Mouse (Mus musculus): ENCODE measurements around the gene Cnbp. TPM values are rescaled to one million over a fixed set of nuclear protein-coding genes. Genes with fewer than 3 reads are reported as not detected.

Gene Cnbp
- polyA plus RNA-seq, 2 experiments = 460 to 1,108 TPM

DNA sequence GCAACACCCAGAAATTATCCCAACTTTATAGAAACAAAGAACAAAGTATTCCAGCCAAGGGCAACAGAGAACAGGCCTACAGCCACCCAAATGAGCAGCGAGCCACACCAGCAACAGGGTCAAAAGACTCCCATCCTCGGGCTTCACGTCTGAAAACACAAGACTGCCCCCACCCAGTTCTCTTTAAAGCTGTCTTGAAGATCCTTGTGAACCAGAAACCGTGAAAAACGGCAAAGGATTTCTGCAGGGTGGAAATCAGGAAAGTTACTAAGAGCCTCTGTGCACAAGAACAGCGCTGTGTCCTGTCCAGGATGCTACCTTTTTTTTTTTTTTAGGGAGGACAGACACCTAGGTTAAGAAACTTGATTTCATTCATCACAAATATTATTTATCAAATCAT lies 40.6 kb downstream of the Cnbp start:
- Histone ChIP-seq H3K4me3 (replicated peaks; ENCODE audit: low read length) (peak overlapping the region; percentile 81), H3K4me1 (ENCODE audit: control insufficient read depth, insufficient read depth, low read length) (peaks cover 10% of the 10 kb centered on the region), H3K4me2 (replicated peaks; ENCODE audit: low read depth, low read length, severe bottlenecking) (peak overlapping the region; percentile 71), H3K36me3 (ENCODE audit: control insufficient read depth, insufficient read depth, low read length) (peaks cover 14% of the 10 kb centered on the region), H3K27me3 (ENCODE audit: control insufficient read depth, insufficient read depth, low read length) (no peaks in the 10 kb centered on the region), H3K9ac (ENCODE audit: low read depth, low read length, severe bottlenecking) (no peak overlapping the region), H3K27ac (replicated peaks; ENCODE audit: low read depth, low read length) (no peak overlapping the region), H3K9me3 (ENCODE audit: control insufficient read depth, low read length) (no peaks in the 10 kb centered on the region)
- ATAC-seq (ENCODE audit: low FRiP score, low read depth) = no peak
- TF ChIP-seq POLR2A (IDR thresholded peaks at IDR 0.05; ENCODE audit: borderline replicate concordance, extremely low read depth, insufficient read depth, insufficient read length) = no peak
- DNase-seq (ENCODE audit: low spot score) = no peak
- WGBS = 42% methylated on average over 6 of the region's 6 CpGs

DNA sequence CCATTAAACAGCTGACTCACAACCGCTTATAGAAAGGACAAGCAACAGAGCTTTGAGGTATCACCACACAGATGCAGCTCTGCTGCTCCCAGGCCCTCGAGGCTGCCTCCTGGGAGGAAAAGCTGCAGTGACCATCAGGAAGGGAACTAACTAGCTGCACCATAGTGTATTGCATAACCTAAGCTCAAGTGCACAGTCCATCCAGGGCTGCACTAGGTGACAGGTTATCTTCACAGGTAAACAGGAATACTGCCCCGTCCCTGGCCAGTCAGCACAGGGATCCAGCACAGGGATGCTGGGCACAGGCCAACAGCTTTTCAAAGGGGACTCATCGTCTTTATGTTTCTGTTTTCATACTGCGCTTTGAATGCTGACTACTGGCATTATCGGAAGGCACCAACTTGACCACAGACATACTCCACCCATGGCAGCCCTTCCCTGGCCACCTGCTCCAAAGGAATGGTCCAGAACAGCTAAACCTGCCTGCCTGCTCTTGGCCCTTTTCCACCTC lies 41.2 kb downstream of the Cnbp start:
- H3K4me1 ChIP-seq (ENCODE audit: control insufficient read depth, insufficient read depth, low read length) = peaks cover 10% of the 10 kb centered on the region
- peaks cover 14% of the 10 kb centered on the region for H3K36me3 ChIP-seq (ENCODE audit: control insufficient read depth, insufficient read depth, low read length)
- H3K4me2 ChIP-seq (replicated peaks; ENCODE audit: low read depth, low read length, severe bottlenecking) = no peak overlapping the region; the same call in 1 of the 2 replicates
- DNase-seq (ENCODE audit: low spot score) (no peak), ATAC-seq (ENCODE audit: low FRiP score, low read depth) (no peak)
- H3K27ac ChIP-seq (replicated peaks; ENCODE audit: low read depth, low read length) = no peak overlapping the region
- peak overlapping the region; percentile 81; the same call in 1 of the 2 replicates for H3K4me3 ChIP-seq (replicated peaks; ENCODE audit: low read length)
- H3K27me3 ChIP-seq (ENCODE audit: control insufficient read depth, insufficient read depth, low read length) = no peaks in the 10 kb centered on the region
- no peaks in the 10 kb centered on the region for H3K9me3 ChIP-seq (ENCODE audit: control insufficient read depth, low read length)
- no peak for TF ChIP-seq POLR2A (IDR thresholded peaks at IDR 0.05; ENCODE audit: borderline replicate concordance, extremely low read depth, insufficient read depth, insufficient read length)
- 82% methylated on average over 6 of the region's 6 CpGs for WGBS
- H3K9ac ChIP-seq (ENCODE audit: low read depth, low read length, severe bottlenecking) = no peak overlapping the region

DNA sequence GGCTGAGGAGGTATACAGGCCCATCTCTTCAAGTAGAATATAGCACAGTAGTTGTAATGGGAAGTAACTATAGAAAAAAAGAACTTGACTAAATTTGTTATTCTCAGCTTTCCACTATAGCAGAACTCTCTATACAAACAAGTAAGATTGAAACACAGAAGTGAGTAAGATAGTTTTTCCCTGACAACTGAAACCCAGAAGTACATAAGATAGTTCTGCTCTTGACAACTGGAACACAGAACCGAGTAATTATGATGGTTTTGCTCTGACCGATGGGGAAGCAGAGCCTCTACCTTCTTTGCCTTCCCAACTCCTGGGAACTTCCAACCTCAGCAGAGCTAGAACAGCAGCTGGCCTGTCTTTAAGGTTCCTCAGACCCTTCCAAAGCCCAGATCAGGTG lies 41.8 kb downstream of the Cnbp start:
- Histone ChIP-seq H3K4me2 (replicated peaks; ENCODE audit: low read depth, low read length, severe bottlenecking) (no peak overlapping the region), H3K27me3 (ENCODE audit: control insufficient read depth, insufficient read depth, low read length) (no peaks in the 10 kb centered on the region), H3K9ac (ENCODE audit: low read depth, low read length, severe bottlenecking) (no peak overlapping the region), H3K27ac (replicated peaks; ENCODE audit: low read depth, low read length) (no peak overlapping the region; the same call in 1 of the 2 replicates), H3K9me3 (ENCODE audit: control insufficient read depth, low read length) (no peaks in the 10 kb centered on the region), H3K36me3 (ENCODE audit: control insufficient read depth, insufficient read depth, low read length) (peaks cover 10% of the 10 kb centered on the region), H3K4me1 (ENCODE audit: control insufficient read depth, insufficient read depth, low read length) (peaks cover 10% of the 10 kb centered on the region), H3K4me3 (replicated peaks; ENCODE audit: low read length) (no peak overlapping the region)
- DNase-seq (ENCODE audit: low spot score) (no peak), ATAC-seq (ENCODE audit: low FRiP score, low read depth) (no peak)
- WGBS = 90% methylated on average over 2 of the region's 2 CpGs
- no peak for TF ChIP-seq POLR2A (IDR thresholded peaks at IDR 0.05; ENCODE audit: borderline replicate concordance, extremely low read depth, insufficient read depth, insufficient read length)

DNA sequence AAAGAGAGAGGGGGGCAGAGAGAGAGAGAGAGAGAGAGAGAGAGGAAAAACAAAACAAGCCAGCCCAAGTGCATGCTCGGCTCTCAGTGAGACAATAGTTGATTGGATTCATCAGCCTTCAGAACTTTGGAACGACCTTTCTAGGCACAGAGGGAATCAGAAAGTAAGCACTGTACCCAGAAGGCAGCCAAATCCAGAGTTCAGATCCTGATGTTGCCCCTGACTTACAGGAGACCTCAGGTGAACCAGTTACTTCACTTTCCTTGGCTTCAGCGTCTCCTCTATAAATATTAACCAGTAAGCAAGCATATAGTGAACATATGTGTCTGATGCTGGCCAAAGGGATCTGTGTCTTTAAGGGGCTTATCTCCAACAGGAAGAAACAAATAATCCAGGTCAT lies 42.4 kb downstream of the Cnbp start:
- H3K36me3 ChIP-seq (ENCODE audit: control insufficient read depth, insufficient read depth, low read length) = peaks cover 6% of the 10 kb centered on the region
- no peak for TF ChIP-seq POLR2A (IDR thresholded peaks at IDR 0.05; ENCODE audit: borderline replicate concordance, extremely low read depth, insufficient read depth, insufficient read length)
- no peak overlapping the region for H3K4me2 ChIP-seq (replicated peaks; ENCODE audit: low read depth, low read length, severe bottlenecking)
- no peak overlapping the region for H3K9ac ChIP-seq (ENCODE audit: low read depth, low read length, severe bottlenecking)
- H3K4me1 ChIP-seq (ENCODE audit: control insufficient read depth, insufficient read depth, low read length) = peaks cover 10% of the 10 kb centered on the region
- DNase-seq (ENCODE audit: low spot score) (no peak), ATAC-seq (ENCODE audit: low FRiP score, low read depth) (no peak)
- H3K4me3 ChIP-seq (replicated peaks; ENCODE audit: low read length) = no peak overlapping the region
- H3K9me3 ChIP-seq (ENCODE audit: control insufficient read depth, low read length) = no peaks in the 10 kb centered on the region
- 83% methylated on average over 3 of the region's 3 CpGs for WGBS
- H3K27me3 ChIP-seq (ENCODE audit: control insufficient read depth, insufficient read depth, low read length) = no peaks in the 10 kb centered on the region
- no peak overlapping the region for H3K27ac ChIP-seq (replicated peaks; ENCODE audit: low read depth, low read length)

DNA sequence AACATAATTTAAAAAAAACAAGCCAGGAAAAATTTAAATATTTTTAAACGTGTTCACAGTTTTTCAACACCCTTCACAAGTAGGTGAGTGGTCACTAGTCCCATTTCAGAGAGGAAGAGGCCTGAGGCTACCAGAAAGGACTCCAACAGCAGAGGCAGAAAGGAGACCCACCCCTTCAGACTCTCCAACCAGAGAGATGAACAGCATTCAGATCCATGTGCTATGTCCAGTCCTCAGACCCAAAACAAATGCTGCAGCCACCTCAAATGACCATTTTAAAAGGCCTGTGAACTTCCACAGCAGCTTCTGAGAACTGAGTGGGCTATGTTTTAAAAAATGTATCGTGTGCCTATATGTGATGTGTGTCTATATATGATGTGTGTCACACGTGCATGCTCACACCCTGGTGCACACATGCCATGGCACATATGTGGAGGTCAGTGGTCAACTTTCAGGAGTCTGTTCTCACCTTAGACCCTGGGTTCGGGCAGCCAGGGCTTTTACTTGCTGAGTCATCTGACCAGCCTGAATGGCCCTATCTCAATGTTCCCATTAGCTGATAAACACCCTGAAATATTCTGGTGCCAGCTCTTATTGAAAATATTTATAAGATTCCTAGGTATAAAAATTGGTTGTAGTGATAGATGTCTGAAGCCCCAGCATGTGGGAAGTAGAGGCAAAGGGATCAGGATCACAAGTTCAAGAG lies 43.0 kb downstream of the Cnbp start:
- H3K9ac ChIP-seq (ENCODE audit: low read depth, low read length, severe bottlenecking) = no peak overlapping the region
- no peaks in the 10 kb centered on the region for H3K9me3 ChIP-seq (ENCODE audit: control insufficient read depth, low read length)
- no peak overlapping the region for H3K27ac ChIP-seq (replicated peaks; ENCODE audit: low read depth, low read length)
- H3K4me2 ChIP-seq (replicated peaks; ENCODE audit: low read depth, low read length, severe bottlenecking) = no peak overlapping the region
- ATAC-seq (ENCODE audit: low FRiP score, low read depth) (no peak), DNase-seq (ENCODE audit: low spot score) (no peak)
- no peak for TF ChIP-seq POLR2A (IDR thresholded peaks at IDR 0.05; ENCODE audit: borderline replicate concordance, extremely low read depth, insufficient read depth, insufficient read length)
- H3K4me3 ChIP-seq (replicated peaks; ENCODE audit: low read length) = no peak overlapping the region
- H3K27me3 ChIP-seq (ENCODE audit: control insufficient read depth, insufficient read depth, low read length) = no peaks in the 10 kb centered on the region
- 80% methylated on average over 4 of the region's 4 CpGs for WGBS
- peaks cover 10% of the 10 kb centered on the region for H3K4me1 ChIP-seq (ENCODE audit: control insufficient read depth, insufficient read depth, low read length)
- H3K36me3 ChIP-seq (ENCODE audit: control insufficient read depth, insufficient read depth, low read length) = peaks cover 3% of the 10 kb centered on the region; the same call in 1 of the 2 replicates
